ENCODE assay signal across 19 mouse cellular contexts in the genomic region with DNA sequence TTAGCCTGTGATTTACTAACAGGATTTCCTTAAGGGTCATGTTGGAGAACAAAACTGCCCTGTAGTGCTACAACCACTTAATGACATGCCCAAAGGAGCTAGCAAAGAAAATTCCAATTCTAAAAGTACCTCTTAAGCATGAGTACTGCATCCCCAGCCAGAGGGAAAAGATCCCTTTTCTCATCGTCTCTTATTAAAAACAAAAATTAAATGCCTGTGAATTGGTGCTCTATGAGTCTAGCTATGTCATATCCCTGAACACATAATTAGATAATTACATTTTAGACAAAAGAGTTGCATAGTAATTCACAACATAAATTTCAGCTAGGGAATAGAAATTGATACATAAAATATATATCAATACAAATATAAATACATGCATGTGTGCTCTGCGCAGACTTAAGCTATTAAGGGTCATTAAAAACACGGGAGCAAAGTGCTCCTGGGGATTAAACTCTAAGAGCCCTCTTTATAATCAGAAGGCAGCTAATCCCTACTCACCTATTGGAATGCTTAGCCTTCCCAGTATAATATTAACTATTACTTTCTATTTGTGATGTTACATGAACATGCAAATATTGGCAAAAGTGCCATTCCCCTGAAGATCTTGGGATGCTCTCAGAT.
"Had no signal": no experiment of that assay in that cellular context is flagged by ENCODE, and none has a peak within 500 bp of the region (broad histone marks: within the 10 kb centered on the region; RNA-seq: fewer than 3 reads in every experiment).

No protein-coding gene starts in this region.

- H3K27me3 ChIP-seq: limb, embryonic 15.5 days; midbrain, embryonic 13.5 days had no signal

- DNase-seq: kidney, adult 2 months; kidney, postnatal 25 days; layer of hippocampus, adult 9-11 months; liver, postnatal 0 days; lung, embryonic 14.5 days; thymus, adult 2 months; thymus, postnatal 14 days; thymus, postnatal 4 days had no signal

- H3K4me3 ChIP-seq: layer of hippocampus, adult 2 months; limb, embryonic 15.5 days; midbrain, embryonic 13.5 days; myocyte had no signal

- H3K9me3 ChIP-seq: limb, embryonic 15.5 days; midbrain, embryonic 13.5 days had no signal

- H3K4me1 ChIP-seq: limb, embryonic 15.5 days; midbrain, embryonic 13.5 days had no signal

- H3K9ac ChIP-seq: limb, embryonic 15.5 days; liver, embryonic 14.5 days; liver, postnatal 0 days; lung, embryonic 14.5 days; midbrain, embryonic 13.5 days had no signal

- H3K36me3 ChIP-seq: limb, embryonic 15.5 days; midbrain, embryonic 13.5 days had no signal

- H3K27ac ChIP-seq: kidney, postnatal 0 days; layer of hippocampus, adult 2 months; limb, embryonic 15.5 days; liver, embryonic 14.5 days; macrophage; midbrain, embryonic 13.5 days; stomach, postnatal 0 days had no signal

- H3K4me2 ChIP-seq: limb, embryonic 15.5 days; liver, embryonic 11.5 days; lung, embryonic 14.5 days; midbrain, embryonic 13.5 days had no signal

- ATAC-seq: intestine, postnatal 0 days; liver, postnatal 0 days; lung, postnatal 0 days; midbrain, embryonic 13.5 days had no signal
